Mouse (Mus musculus): Measurements from ENCODE around the gene Izumo2. TPM values are rescaled to one million over a fixed set of nuclear protein-coding genes. Genes with fewer than 3 reads are reported as not detected.

The Izumo2 gene
- not detected in 2 replicates for polyA plus RNA-seq (2012; rRNA removed; ENCODE audit: low replicate concordance)

DNA sequence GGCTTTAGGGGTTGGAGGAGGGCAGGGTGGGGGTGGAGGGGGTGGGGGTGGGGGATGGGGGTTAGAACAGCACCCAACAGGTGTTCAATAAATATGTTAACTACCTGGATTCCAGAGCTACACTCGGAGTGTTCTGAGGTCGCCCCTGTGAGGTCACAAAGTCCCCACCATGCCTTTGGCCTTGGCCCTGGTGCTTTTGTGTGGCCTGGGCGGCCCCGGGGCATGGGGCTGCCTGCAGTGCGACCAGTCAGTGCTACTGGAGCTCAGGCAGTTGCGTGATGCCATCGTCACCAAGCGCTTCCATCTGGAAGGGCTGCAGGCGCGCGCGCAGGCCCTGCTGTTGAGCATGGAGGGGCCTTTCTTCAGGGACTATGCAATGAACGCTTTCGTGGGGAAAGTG, at the start of gene Izumo2:
Gene Izumo2, plus strand, starts transcription at position 169 of the 400 bp plus-strand sequence.

DNA sequence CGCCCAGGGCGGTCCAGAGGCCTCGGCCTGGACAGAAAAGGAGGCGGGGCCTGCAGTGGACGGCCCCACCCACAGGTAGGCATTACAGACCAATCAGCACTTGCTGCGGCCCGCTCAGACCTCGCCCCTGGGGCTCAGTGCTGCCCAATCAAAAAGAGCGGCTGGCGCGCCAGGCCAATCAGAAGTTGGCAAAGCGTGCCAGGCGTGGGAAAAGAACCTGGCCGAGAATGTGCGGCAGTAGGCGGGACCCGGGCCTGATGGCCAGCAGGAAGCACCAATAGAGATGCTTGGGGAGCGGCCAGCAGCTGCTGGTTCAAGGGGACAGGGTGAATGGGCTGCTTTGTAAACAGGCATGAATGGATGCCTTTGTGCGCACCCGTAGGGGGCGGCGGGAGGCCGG, 37.7 kb upstream of the Izumo2 start, which contains the start of gene Myh14:
Gene Myh14, minus strand, starts transcription at position 41 of the 400 bp plus-strand sequence.

DNA sequence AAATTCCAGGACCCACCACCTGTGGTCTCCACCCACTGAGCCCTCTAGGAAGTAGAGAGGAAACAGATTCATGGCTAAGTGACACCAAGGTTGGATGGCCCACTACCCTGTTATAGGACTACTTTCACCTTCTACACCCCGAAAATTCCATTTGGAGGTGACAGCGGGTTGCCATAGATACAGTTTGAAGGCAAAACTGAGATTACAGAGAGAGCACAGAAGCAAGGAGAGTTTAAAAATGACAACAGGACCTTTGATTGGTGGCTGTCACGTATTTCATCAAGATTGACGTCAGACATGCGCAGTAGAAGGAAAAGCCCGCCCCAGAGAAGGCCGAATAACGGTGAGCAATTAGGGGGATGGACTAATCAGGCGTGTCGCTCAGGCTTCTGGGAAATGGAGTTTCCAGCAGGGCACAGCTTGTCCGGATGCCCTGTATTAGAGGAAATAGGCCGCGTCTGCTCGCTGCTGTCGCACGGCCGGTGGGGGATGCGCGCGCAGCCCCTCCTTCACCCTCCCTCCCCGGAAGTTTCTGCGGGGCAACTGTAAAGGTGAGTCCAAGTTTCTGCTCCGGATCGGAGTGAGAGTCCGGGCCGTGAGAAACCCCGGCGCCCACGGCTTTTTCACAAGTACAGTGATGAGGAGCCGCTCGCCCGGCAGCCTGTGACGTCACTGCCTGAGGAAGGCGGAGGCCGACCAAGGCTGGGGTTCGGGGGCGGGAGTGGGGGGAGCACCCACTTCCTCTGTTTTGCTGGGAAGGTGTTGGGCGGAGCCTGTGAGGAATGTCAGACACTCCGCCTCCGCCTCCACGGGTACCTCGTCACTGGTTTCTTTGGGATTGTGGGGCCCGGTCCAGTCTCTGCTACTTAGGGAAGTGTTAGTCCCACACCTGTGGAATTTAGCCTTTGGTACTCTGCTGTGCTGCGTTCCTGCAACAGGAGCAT, 39.8 kb downstream of the Izumo2 start, which contains the start of gene Vrk3:
Gene Vrk3, plus strand, starts transcription at position 313 of the 944 bp plus-strand sequence.

DNA sequence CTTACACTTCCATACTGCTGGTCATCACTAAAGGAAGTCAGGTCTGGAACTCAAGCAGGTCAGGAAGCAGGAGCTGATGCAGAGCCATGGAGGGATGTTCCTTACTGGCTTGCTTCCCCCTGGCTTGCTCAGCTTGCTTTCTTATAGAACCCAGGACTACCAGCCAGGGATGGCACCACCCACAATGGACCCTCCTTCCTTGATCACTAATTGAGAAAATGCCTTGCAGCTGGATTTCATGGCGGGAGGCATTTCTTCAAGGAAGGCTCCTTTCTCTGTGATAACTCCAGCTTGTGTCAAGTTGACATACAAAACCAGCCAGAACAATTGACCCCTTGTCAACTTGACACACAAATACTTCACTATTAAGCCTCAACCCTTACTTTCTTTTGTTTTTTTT, 42.4 kb downstream of the Izumo2 start, which contains the start of gene Zfp473:
Gene Zfp473, minus strand, starts transcription at position 101 of the 400 bp plus-strand sequence.

Other genes with a start within 250 kb of the Izumo2 start
- 0.29 and 3.4 TPM in 2 replicates for gene Aspdh, start 243.4 kb upstream of the Izumo2 start, polyA plus RNA-seq (2012; rRNA removed; ENCODE audit: low replicate concordance)
- 157 and 197 TPM in 2 replicates for gene Josd2, start 240.8 kb upstream of the Izumo2 start, polyA plus RNA-seq (2012; rRNA removed; ENCODE audit: low replicate concordance)
- 309 and 442 TPM in 2 replicates for gene Emc10, start 212.2 kb upstream of the Izumo2 start, polyA plus RNA-seq (2012; rRNA removed; ENCODE audit: low replicate concordance)
- gene Fam71e1, start 212.2 kb upstream of the Izumo2 start, polyA plus RNA-seq (2012; rRNA removed; ENCODE audit: low replicate concordance), result 7.2 and 13.2 TPM in 2 replicates
- 0.42 and 270 TPM in 2 replicates for gene Mybpc2, start 184.1 kb upstream of the Izumo2 start, polyA plus RNA-seq (2012; rRNA removed; ENCODE audit: low replicate concordance)
- 56.8 and 111 TPM in 2 replicates for gene Spib, start 176.7 kb upstream of the Izumo2 start, polyA plus RNA-seq (2012; rRNA removed; ENCODE audit: low replicate concordance)
- 37.9 and 80.4 TPM in 2 replicates for gene Pold1, start 159.9 kb upstream of the Izumo2 start, polyA plus RNA-seq (2012; rRNA removed; ENCODE audit: low replicate concordance)
- gene Nr1h2, start 154.8 kb upstream of the Izumo2 start, polyA plus RNA-seq (2012; rRNA removed; ENCODE audit: low replicate concordance), result 144 and 274 TPM in 2 replicates
- 46.1 and 70.1 TPM in 2 replicates for gene Napsa, start 136.4 kb upstream of the Izumo2 start, polyA plus RNA-seq (2012; rRNA removed; ENCODE audit: low replicate concordance)
- gene Kcnc3, start 118.1 kb upstream of the Izumo2 start, polyA plus RNA-seq (2012; rRNA removed; ENCODE audit: low replicate concordance), result 1.5 and 1.9 TPM in 2 replicates
- 8.5 and 15.5 TPM in 2 replicates for gene Myh14, start 37.9 kb upstream of the Izumo2 start, polyA plus RNA-seq (2012; rRNA removed; ENCODE audit: low replicate concordance)
- gene Vrk3, start 39.7 kb downstream of the Izumo2 start, polyA plus RNA-seq (2012; rRNA removed; ENCODE audit: low replicate concordance), result 43.8 and 48.7 TPM in 2 replicates
- gene Zfp473, start 42.3 kb downstream of the Izumo2 start, polyA plus RNA-seq (2012; rRNA removed; ENCODE audit: low replicate concordance), result 0.11 and 0.13 TPM in 2 replicates
- 64.4 and 76.1 TPM in 2 replicates for gene Nup62, start 107.3 kb downstream of the Izumo2 start, polyA plus RNA-seq (2012; rRNA removed; ENCODE audit: low replicate concordance)
- 51.1 and 162 TPM in 2 replicates for gene Il4i1, start 107.6 kb downstream of the Izumo2 start, polyA plus RNA-seq (2012; rRNA removed; ENCODE audit: low replicate concordance)
- 250 and 576 TPM in 2 replicates for gene Atf5, start 107.9 kb downstream of the Izumo2 start, polyA plus RNA-seq (2012; rRNA removed; ENCODE audit: low replicate concordance)
- 67.1 and 282 TPM in 2 replicates for gene Akt1s1, start 140.2 kb downstream of the Izumo2 start, polyA plus RNA-seq (2012; rRNA removed; ENCODE audit: low replicate concordance)
- gene Tbc1d17, start 140.3 kb downstream of the Izumo2 start, polyA plus RNA-seq (2012; rRNA removed; ENCODE audit: low replicate concordance), result 115 and 138 TPM in 2 replicates
- 39.0 and 104 TPM in 2 replicates for gene Pnkp, start 148.4 kb downstream of the Izumo2 start, polyA plus RNA-seq (2012; rRNA removed; ENCODE audit: low replicate concordance)
- gene Ptov1, start 161.0 kb downstream of the Izumo2 start, polyA plus RNA-seq (2012; rRNA removed; ENCODE audit: low replicate concordance), result 230 and 261 TPM in 2 replicates
- 108 and 237 TPM in 2 replicates for gene Med25, start 184.0 kb downstream of the Izumo2 start, polyA plus RNA-seq (2012; rRNA removed; ENCODE audit: low replicate concordance)
- gene Fuz, start 187.3 kb downstream of the Izumo2 start, polyA plus RNA-seq (2012; rRNA removed; ENCODE audit: low replicate concordance), result 65.1 and 103 TPM in 2 replicates
- gene Ap2a1, start 220.8 kb downstream of the Izumo2 start, polyA plus RNA-seq (2012; rRNA removed; ENCODE audit: low replicate concordance), result 87.8 and 112 TPM in 2 replicates
- gene Tsks, start 234.5 kb downstream of the Izumo2 start, polyA plus RNA-seq (2012; rRNA removed; ENCODE audit: low replicate concordance), result 0.19 and 0.26 TPM in 2 replicates

All from mammary gland, adult 2 months (tissue).